Mouse (Mus musculus) Muller cell, postnatal 12 days (primary cell): ENCODE measurements around the gene Myo3b.
A peak's percentile ranks its signal among the peaks of the same experiment; 100 is the strongest.

Experiments
- DNase-seq: peaks from one replicate; pipeline ENCODE4 v3.0.0-alpha.2; 2015; ENCODE audit errors: inconsistent ontology term

The Myo3b gene

GRCm38 (mm10) chr2:70444141-70444540 is 405.2 kb downstream of the Myo3b start:
- DNase-seq = peak; percentile 4

GRCm38 (mm10) chr2:70456205-70456604 is 417.3 kb downstream of the Myo3b start:
- no peak for DNase-seq

GRCm38 (mm10) chr2:70463606-70464005 is 424.7 kb downstream of the Myo3b start:
- no peak for DNase-seq

- no peak for DNase-seq
Measured at GRCm38 (mm10) chr2:70471136-70471535, 432.2 kb downstream of the Myo3b start.

GRCm38 (mm10) chr2:70471861-70472620 is 433.1 kb downstream of the Myo3b start:
- DNase-seq = peak; percentile 43
